Mouse (Mus musculus): Measurements from ENCODE around the gene Pnmt.

The Pnmt gene

DNA sequence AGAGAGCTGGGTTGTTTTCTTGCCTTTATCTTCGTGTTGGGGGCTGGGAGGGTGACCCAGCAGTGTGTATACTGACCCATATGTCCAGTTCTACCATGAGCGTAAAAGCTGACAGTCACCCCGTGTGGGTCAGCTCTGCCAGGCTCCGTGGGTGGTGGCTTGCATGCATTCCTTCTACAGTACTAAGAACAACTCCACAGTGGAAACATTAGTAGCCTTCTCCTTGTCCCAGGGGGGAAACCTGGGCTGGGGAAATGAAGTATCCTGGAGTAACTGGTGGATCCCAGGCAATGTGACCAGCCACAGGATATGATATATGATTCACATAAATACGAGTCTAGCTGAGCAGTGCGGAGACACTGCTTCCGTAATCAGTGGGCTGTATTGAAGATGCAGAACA lies 27.5 kb downstream of the Pnmt start:
- ChIA-PET CTCF (interaction anchor here in 3 of 4 experiments (0.6 to 1.9 kb wide), 4 partner anchors 25 to 184 kb away, joined by 3 to 5 read pairs (median 4); partner anchors contain the start of gene Mien1 (in 1 of the 3)), POLR2A (interaction anchor here in 2 of 4 experiments (0.6 to 0.8 kb wide), 2 partner anchors 22 to 1906 kb away, joined by 3 to 7 read pairs; no protein-coding TSS in a partner anchor)

DNA sequence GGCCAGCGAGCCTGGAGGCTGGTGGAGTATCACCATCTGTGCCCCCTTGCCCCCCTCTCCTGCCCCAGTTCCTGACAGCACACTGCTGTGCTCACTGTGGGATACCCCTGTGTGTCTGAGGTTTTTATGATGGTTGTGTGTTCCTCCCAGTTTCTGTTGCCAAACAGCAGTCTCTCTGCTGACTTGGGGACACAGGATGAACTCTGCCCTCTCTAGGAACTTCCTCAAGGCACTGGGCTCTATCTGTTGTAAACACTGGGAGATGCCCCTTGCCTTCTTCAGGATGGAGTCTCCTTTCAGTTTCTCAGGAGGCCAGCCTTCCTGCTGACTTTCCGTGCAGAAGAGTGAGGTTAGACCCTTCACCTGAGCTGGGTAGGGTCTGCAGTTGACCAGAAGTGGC lies 27.9 kb downstream of the Pnmt start:
- ChIA-PET POLR2A (no interaction called here), CTCF (interaction anchor here in 1 of 4 experiments (0.7 kb wide), 1 partner anchor 77 kb away, joined by 3 read pairs; no protein-coding TSS in a partner anchor)

DNA sequence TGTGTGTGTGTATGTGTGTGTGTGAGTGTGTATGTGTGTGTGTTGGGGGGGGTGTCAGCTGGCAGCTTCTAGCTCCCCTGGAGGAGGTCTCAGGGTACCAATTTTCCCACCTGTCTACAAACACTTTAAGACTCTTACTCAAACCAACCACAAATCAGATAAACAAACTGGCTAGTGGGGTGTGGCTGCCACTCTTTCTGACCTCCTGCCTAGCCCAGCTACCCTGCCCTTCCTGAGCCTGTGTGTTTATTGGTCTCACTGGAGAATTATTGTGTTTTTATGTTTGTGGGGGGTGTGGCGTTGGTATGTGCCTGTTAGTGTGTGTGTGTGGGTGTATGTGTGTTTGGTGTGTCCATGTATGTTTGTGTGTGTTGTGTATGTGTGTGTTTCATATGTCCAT lies 30.8 kb downstream of the Pnmt start:
- POLR2A ChIA-PET = interaction anchor here in 1 of 4 experiments (1.1 kb wide), 1 partner anchor 82 kb away, joined by 3 read pairs; no protein-coding TSS in a partner anchor

DNA sequence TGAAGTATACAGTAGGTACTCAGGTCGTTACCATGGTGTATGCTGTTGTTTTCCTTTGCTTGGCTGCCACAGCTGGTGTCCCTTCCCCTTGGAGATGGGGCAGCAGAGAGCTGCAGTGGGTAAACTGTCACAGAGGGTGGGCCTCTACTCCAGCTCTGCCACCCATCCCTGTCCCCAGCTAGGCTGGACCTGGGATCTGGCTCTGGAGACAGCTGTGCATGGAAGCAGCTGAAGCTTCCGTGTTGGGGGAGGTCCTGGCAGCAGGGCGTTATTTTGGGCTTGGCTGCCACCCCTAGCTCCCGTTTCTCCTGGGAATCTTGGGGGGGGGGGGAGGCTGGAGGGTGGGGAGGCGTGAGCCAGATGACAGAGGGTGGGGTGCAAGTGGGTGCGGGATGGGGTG lies 32.0 kb downstream of the Pnmt start:
- CTCF ChIA-PET = interaction anchor here in 3 of 4 experiments (0.6 to 1.0 kb wide), 3 partner anchors 76 to 276 kb away, joined by 3 to 13 read pairs (median 4); no protein-coding TSS in a partner anchor
- POLR2A ChIA-PET = interaction anchor here in 2 of 4 experiments (0.7 to 1.9 kb wide), 3 partner anchors 14 to 229 kb away, joined by 3 to 5 read pairs (median 5); partner anchors contain the start of gene Mien1 (in 1 of the 2)

More for the DNA sequence above, 30.8 kb downstream of the Pnmt start:
- CTCF ChIA-PET = interaction anchor here in 3 of 4 experiments (0.7 to 1.9 kb wide), 4 partner anchors 21 to 45 kb away, joined by 3 to 6 read pairs (median 3); partner anchors contain the start of gene Mien1 (in 2 of the 3)

DNA sequence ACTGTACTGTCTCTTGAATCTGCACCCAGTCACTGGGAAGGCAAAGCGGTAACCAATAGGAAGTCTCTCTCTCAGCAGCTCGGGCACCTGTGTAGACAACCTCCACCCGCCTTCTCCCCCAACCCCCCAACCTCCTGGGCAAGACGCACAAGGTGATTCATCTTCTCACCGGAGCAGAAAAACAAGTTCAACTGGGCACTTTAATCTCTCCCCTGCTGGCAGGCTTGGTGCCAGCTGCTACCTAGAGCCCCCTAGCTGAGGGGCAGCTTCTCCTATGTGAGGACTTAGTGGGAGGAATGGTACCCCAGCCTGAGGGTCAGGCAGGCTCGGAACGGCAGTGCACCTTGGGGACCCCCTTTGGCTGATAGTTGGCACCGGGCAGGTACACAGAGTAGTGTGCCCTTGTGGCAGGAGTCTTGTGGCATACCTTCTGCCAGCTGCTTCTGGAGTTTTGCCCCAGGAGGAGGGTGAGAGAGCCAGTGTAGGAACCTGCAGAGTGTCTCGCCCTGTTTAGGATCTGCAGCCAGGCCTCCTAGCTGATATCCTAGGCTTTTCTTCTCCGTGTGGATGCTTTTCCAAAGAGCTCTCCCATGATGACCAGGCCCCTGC lies 32.8 kb downstream of the Pnmt start:
- ChIA-PET CTCF (interaction anchor here in 1 of 4 experiments (1.0 kb wide), 1 partner anchor 77 kb away, joined by 3 read pairs; no protein-coding TSS in a partner anchor), POLR2A (interaction anchor here in 2 of 4 experiments (1.4 to 2.1 kb wide), 3 partner anchors 20 to 61 kb away, joined by 3 to 5 read pairs (median 5); partner anchors contain the start of genes Mien1 (in 1 of the 2) and Stard3 (in 1 of the 2))

DNA sequence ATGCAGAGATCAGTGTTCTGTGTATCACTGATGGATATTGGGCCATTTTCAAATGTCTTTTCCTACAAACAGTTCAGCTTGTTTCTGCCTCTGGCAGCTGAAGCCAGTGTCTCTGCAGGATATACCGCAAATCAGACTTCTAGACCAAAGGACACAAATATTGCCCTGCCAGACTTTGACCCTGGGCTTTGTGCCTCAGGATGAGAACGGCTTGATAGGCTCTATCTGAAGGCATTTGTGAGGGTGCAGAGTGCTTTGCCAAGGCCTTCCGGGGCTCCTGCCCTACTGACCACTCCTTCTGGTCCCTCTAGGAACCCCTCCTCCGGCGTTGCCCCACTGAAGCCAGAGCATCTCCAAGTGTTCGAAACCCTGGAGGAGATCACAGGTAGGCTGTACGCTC lies 40.3 kb downstream of the Pnmt start:
- POLR2A ChIA-PET = interaction anchor here in 1 of 4 experiments (1.3 kb wide), 1 partner anchor 11 kb away, joined by 5 read pairs; no protein-coding TSS in a partner anchor
- CTCF ChIA-PET = interaction anchor here in 1 of 4 experiments (1.1 kb wide), 1 partner anchor 12 kb away, joined by 3 read pairs; no protein-coding TSS in a partner anchor

DNA sequence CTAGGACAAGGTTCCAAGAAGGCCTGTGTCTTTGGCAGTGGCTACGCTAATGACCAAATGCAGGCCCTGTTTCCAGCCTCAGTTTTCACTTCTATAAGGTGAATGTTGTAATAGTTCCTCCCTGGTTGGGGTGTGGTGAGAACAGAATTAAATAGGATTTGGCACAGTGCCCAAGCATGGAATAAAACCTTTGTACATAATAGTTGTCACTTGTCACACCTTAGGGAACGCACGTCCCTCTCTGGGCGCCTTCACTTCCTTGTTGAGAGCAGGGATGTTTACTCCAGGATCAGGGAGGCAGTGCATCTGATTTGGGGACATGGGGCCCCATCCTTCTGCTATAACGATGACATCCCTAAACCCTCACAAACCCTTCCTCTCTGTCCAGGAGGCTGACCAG lies 42.2 kb downstream of the Pnmt start:
- CTCF ChIA-PET = interaction anchor here in 1 of 4 experiments (0.6 to 1.2 kb wide), 2 partner anchors 10 to 23 kb away, joined by 3 read pairs; partner anchors contain the start of gene Mien1

DNA sequence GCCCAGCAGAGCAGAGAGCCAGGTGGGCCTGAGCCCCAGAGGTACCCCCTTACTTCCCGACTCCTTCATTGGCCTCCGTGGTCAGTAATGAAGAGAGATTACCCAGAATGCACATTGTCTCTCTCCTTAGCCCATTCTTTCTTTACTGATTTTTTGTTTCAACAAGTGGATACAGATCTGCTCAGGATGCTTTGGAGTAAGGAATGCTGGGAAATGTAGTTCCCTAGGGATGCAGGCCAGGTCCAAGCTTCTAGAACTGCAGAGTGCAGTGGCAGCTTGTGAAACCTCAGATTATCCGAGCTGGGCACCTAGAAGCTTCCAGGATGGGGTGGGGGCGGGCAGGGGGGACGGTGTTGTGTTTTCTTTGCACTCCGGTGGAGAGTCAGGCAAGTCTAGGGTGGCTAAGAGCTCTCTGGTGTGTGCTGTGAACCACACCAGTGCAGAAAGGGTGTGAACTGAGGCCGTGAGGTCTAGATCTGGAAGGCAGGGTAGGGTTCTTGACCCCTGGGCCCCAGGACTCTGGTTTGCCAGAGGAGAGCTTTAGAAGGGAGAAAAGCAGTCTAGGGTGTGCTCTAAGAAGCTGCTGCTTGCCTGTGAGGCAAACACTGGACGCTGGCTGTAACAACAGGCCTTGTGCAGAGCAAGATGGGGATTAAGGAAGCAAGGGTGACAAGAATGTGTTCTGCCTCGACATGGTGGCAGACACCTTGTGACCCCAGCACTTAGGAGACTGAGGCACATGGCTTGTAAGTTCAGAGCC lies 45.7 kb downstream of the Pnmt start:
- POLR2A ChIA-PET = interaction anchor here in 3 of 4 experiments (0.5 to 1.7 kb wide), 7 partner anchors 14 to 134 kb away, joined by 3 to 5 read pairs (median 4); partner anchors contain the start of genes Pgap3 (in 1 of the 3) and Stard3 (in 1 of the 3)
- CTCF ChIA-PET = interaction anchor here in 2 of 4 experiments (0.5 to 1.1 kb wide), 3 partner anchors 89 to 222 kb away, joined by 3 to 4 read pairs (median 3); no protein-coding TSS in a partner anchor

More for the DNA sequence above, 42.2 kb downstream of the Pnmt start:
- POLR2A ChIA-PET = interaction anchor here in 1 of 4 experiments (0.7 kb wide), 1 partner anchor 29 kb away, joined by 3 read pairs; no protein-coding TSS in a partner anchor

DNA sequence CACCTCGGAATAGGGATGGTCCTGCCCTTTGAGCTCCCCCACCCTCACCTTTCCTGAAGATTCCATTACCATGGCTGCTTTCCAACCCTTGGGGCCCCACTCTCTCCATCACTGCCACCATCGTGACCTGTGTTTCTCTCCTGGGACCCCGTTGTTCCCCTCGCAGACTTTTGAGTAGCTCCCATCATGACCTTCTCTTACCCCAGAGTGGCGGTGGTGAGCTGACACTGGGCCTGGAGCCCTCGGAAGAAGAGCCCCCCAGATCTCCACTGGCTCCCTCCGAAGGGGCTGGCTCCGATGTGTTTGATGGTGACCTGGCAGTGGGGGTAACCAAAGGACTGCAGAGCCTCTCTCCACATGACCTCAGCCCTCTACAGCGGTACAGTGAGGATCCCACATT lies 49.5 kb downstream of the Pnmt start:
- CTCF ChIA-PET = interaction anchor here in 1 of 4 experiments (0.6 kb wide), 1 partner anchor 245 kb away, joined by 3 read pairs; no protein-coding TSS in a partner anchor
- POLR2A ChIA-PET = interaction anchor here in 1 of 4 experiments (0.6 to 1.3 kb wide), 5 partner anchors 12 to 1027 kb away, joined by 3 read pairs; no protein-coding TSS in a partner anchor

DNA sequence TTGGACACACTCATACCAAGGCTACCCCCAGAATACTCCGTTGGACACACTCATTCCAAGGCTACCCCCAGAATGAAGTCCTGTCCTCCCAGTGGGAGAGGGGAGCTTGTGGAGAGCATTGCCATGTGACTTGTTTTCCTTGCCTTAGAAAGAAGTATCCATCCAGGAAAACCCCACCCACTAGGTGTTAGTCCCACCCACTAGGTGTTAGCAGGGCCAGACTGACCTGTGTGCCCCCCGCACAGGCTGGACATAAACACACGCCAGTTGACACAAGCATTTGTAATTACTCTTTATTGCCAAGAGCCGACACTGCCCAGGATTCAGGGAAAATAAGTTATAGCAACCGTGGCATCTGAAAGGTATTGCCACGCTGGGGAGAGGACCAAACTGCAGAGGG lies 51.2 kb downstream of the Pnmt start:
- POLR2A ChIA-PET = interaction anchor here in 2 of 4 experiments (0.9 to 3.4 kb wide), 10 partner anchors 10 to 41 kb away, joined by 3 to 24 read pairs (median 4); partner anchors contain the start of genes Erbb2 (in 1 of the 2), Grb7 (in 1 of the 2) and Pgap3 (in 1 of the 2)
- CTCF ChIA-PET = interaction anchor here in 3 of 4 experiments (1.7 to 2.8 kb wide), 10 partner anchors 10 to 95 kb away, joined by 5 to 23 read pairs (median 11); partner anchors contain the start of genes Erbb2 (in 2 of the 3), Grb7 (in 1 of the 3) and Ppp1r1b (in 1 of the 3)

All from embryonic stem cell, embryonic (primary cell).